Mouse (Mus musculus): ENCODE results near the gene Mrtfa.

Gene Mrtfa

DNA sequence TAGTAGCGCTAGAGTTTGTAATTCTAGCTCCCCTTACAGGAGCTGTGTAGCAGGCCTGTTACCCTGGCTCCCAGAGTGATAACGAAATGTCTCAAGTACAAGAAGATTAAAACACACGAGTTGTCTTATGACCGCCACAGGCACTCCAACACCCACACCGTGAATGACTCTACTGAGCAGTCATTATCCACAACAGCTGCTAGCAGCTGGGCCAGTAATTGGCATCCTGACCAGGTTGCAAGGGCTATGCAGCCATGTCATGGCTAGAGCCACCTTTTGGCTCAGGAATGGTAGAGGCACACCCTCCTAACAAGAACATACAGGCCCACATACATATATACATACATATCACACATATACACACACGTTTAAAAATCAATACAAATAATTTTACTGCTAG lies 70.4 kb downstream of the Mrtfa start:
- Histone ChIP-seq H3K36me3 (ENCODE audit: control insufficient read depth, insufficient read depth, low read length, poor library complexity, severe bottlenecking) (no peaks in the 10 kb centered on the region), H3K27me3 (ENCODE audit: control insufficient read depth, insufficient read depth, low read length, poor library complexity, severe bottlenecking) (no peaks in the 10 kb centered on the region)
- DNase-seq (ENCODE audit: low read depth, low spot score) = no peak

DNA sequence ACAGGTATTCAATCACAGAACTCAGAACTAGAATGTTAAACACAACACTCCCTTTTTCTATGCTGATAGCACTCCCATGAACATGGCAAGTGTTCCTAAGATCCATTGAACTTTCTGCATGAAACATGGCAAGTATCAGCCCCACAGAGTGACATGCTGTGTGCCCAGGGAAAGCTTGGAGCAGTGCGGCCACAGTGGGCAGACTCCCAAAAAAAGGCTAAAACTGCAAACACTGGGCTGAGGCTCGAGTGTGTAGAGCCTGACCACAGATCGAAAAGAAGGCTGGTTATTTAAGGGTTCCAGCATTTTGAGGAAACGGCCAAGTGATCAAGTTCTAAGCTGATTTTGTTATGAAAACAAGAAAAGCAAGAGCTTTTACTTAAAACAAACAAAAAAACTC lies 72.3 kb downstream of the Mrtfa start:
- no peak for DNase-seq (ENCODE audit: low read depth, low spot score)
- Histone ChIP-seq H3K36me3 (ENCODE audit: control insufficient read depth, insufficient read depth, low read length, poor library complexity, severe bottlenecking) (no peaks in the 10 kb centered on the region), H3K27me3 (ENCODE audit: control insufficient read depth, insufficient read depth, low read length, poor library complexity, severe bottlenecking) (no peaks in the 10 kb centered on the region)

- Histone ChIP-seq H3K27me3 (ENCODE audit: control insufficient read depth, insufficient read depth, low read length, poor library complexity, severe bottlenecking) (no peaks in the 10 kb centered on the region), H3K36me3 (ENCODE audit: control insufficient read depth, insufficient read depth, low read length, poor library complexity, severe bottlenecking) (no peaks in the 10 kb centered on the region)
- DNase-seq (ENCODE audit: low read depth, low spot score) = peak; percentile 71
These were observed 78.0 kb downstream of the Mrtfa start for GRCm38 (mm10) chr15:81112589-81112988.

DNA sequence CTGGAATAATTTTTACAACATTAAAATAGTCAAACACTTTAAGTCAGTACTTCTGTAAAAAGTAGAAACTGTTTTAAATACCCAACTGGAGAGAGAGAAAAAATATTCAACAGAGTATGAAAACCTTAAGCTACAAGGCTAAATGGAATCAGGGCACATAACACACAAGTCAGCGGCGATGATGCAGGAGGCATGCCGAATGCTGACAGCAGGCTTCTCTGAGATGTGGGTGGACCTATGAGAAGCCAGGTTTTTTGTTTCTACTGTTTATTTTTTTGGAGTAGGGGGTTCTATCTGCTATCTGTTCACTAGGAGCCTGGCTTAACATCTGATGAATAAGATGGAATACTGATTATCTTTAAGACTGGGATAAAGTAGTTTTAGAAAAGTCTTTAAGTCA lies 80.2 kb downstream of the Mrtfa start:
- no peak for DNase-seq (ENCODE audit: low read depth, low spot score)
- no peaks in the 10 kb centered on the region for H3K27me3 ChIP-seq (ENCODE audit: control insufficient read depth, insufficient read depth, low read length, poor library complexity, severe bottlenecking)
- H3K36me3 ChIP-seq (ENCODE audit: control insufficient read depth, insufficient read depth, low read length, poor library complexity, severe bottlenecking) = no peaks in the 10 kb centered on the region

- DNase-seq (ENCODE audit: low read depth, low spot score) = no peak
- Histone ChIP-seq H3K27me3 (ENCODE audit: control insufficient read depth, insufficient read depth, low read length, poor library complexity, severe bottlenecking) (no peaks in the 10 kb centered on the region), H3K36me3 (ENCODE audit: control insufficient read depth, insufficient read depth, low read length, poor library complexity, severe bottlenecking) (no peaks in the 10 kb centered on the region; the same call in 1 of the 2 replicates)
These were observed 84.6 kb downstream of the Mrtfa start for GRCm38 (mm10) chr15:81105962-81106361.

GRCm38 (mm10) chr15:81104585-81105259 lies 85.8 kb downstream of the Mrtfa start:
- no peaks in the 10 kb centered on the region for H3K27me3 ChIP-seq (ENCODE audit: control insufficient read depth, insufficient read depth, low read length, poor library complexity, severe bottlenecking)
- no peaks in the 10 kb centered on the region; the same call in 1 of the 2 replicates for H3K36me3 ChIP-seq (ENCODE audit: control insufficient read depth, insufficient read depth, low read length, poor library complexity, severe bottlenecking)
- DNase-seq (ENCODE audit: low read depth, low spot score) = peak; percentile 79

GRCm38 (mm10) chr15:81103500-81103899 lies 87.1 kb downstream of the Mrtfa start:
- no peak for DNase-seq (ENCODE audit: low read depth, low spot score)
- Histone ChIP-seq H3K27me3 (ENCODE audit: control insufficient read depth, insufficient read depth, low read length, poor library complexity, severe bottlenecking) (no peaks in the 10 kb centered on the region), H3K36me3 (ENCODE audit: control insufficient read depth, insufficient read depth, low read length, poor library complexity, severe bottlenecking) (no peaks in the 10 kb centered on the region; the same call in 1 of the 2 replicates)

DNA sequence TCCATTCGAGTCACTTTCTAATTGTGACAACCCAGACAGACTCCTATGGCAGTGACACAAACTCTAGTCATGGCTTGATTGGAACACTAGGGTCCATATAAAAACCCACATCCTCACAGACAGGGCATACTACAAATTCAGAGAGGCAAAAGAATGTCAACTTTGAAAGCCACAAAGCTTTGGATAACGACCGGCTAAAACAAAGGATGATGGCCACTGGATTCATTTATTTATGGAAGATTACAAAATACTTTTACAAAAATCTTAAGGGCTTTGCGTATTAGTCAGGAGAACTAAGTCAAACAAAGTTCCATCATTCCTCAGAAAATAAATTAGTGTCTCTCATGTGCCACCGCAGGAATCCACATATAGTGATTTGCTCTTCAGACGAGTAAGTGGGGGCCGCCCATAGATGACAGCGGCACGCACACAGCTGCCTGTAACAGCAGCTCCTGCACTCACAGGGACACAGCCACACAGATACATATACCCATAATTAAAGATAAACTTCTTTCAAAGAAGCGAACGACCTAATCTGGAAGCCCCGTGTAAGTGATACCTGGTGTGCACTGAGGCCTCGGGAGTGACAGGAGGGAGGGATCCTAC lies 88.2 kb downstream of the Mrtfa start:
- H3K36me3 ChIP-seq (ENCODE audit: control insufficient read depth, insufficient read depth, low read length, poor library complexity, severe bottlenecking) = no peaks in the 10 kb centered on the region; the same call in 1 of the 2 replicates
- no peak for DNase-seq (ENCODE audit: low read depth, low spot score)
- H3K27me3 ChIP-seq (ENCODE audit: control insufficient read depth, insufficient read depth, low read length, poor library complexity, severe bottlenecking) = no peaks in the 10 kb centered on the region

- Histone ChIP-seq H3K27me3 (ENCODE audit: control insufficient read depth, insufficient read depth, low read length, poor library complexity, severe bottlenecking) (no peaks in the 10 kb centered on the region), H3K36me3 (ENCODE audit: control insufficient read depth, insufficient read depth, low read length, poor library complexity, severe bottlenecking) (no peaks in the 10 kb centered on the region; the same call in 1 of the 2 replicates)
- peak; percentile 11 for DNase-seq (ENCODE audit: low read depth, low spot score)
These were observed 89.2 kb downstream of the Mrtfa start for GRCm38 (mm10) chr15:81101316-81101715.

GRCm38 (mm10) chr15:81099269-81099668 lies 91.3 kb downstream of the Mrtfa start:
- Histone ChIP-seq H3K36me3 (ENCODE audit: control insufficient read depth, insufficient read depth, low read length, poor library complexity, severe bottlenecking) (no peaks in the 10 kb centered on the region; the same call in 1 of the 2 replicates), H3K27me3 (ENCODE audit: control insufficient read depth, insufficient read depth, low read length, poor library complexity, severe bottlenecking) (no peaks in the 10 kb centered on the region)
- no peak for DNase-seq (ENCODE audit: low read depth, low spot score)

DNA sequence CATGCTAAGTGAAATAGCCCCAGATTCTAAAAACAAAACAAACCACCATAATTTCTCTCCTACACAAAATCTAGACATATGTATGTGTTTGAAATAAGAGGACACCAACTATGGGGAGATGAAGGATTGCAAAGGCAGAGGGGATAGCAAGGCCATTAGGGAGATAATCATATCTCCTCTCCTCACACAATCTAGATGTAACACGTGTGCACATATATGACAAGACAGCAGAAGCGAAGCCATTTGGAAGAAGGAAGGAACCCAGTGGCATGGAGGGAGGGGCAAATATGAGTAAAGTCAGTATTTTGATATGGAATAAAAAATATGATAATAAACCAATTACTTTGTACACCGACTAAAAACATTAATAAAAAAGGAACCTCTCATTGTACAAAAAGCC lies 91.9 kb downstream of the Mrtfa start:
- H3K36me3 ChIP-seq (ENCODE audit: control insufficient read depth, insufficient read depth, low read length, poor library complexity, severe bottlenecking) = no peaks in the 10 kb centered on the region; the same call in 1 of the 2 replicates
- DNase-seq (ENCODE audit: low read depth, low spot score) = no peak
- H3K27me3 ChIP-seq (ENCODE audit: control insufficient read depth, insufficient read depth, low read length, poor library complexity, severe bottlenecking) = no peaks in the 10 kb centered on the region

DNA sequence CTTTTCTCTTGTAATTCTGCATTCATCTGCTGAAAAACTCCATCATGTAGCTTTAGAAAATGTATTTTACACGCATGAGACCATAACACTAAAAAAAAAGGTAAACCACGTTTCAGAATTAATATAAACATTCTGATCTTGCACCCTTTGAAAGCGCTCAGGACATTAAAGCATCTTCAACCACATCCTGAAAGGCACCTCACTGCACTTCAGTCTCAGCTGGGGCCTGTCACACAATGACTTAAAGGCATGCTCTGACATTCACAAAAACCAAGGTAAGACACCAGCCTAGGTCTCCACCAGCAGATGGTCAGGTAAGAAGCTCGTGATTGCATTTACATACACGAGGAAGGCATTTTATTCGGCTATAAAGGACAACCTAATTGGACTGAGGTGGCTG lies 92.7 kb downstream of the Mrtfa start:
- Histone ChIP-seq H3K27me3 (ENCODE audit: control insufficient read depth, insufficient read depth, low read length, poor library complexity, severe bottlenecking) (no peaks in the 10 kb centered on the region), H3K36me3 (ENCODE audit: control insufficient read depth, insufficient read depth, low read length, poor library complexity, severe bottlenecking) (no peaks in the 10 kb centered on the region; the same call in 1 of the 2 replicates)
- no peak for DNase-seq (ENCODE audit: low read depth, low spot score)

DNA sequence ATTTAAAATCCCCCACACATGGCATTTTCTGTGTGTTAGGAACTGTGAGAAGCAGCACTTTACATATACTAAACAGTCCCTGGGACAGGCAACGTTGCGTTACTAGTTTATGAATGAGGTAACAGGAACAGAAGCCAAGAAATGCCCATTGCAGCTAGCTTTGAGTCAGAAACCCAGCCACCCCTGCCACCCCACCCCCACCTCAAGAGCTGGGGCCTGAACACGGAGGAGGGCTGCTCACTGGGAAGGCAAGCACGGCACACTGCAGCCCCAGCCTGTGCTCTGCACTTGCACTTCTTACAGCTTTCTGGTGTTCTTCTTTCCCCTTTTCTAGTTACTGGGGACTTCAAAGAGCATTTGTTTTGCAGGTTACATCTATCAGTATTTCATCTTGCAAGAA lies 93.1 kb downstream of the Mrtfa start:
- no peaks in the 10 kb centered on the region; the same call in 1 of the 2 replicates for H3K36me3 ChIP-seq (ENCODE audit: control insufficient read depth, insufficient read depth, low read length, poor library complexity, severe bottlenecking)
- no peaks in the 10 kb centered on the region for H3K27me3 ChIP-seq (ENCODE audit: control insufficient read depth, insufficient read depth, low read length, poor library complexity, severe bottlenecking)
- DNase-seq (ENCODE audit: low read depth, low spot score) = no peak

DNA sequence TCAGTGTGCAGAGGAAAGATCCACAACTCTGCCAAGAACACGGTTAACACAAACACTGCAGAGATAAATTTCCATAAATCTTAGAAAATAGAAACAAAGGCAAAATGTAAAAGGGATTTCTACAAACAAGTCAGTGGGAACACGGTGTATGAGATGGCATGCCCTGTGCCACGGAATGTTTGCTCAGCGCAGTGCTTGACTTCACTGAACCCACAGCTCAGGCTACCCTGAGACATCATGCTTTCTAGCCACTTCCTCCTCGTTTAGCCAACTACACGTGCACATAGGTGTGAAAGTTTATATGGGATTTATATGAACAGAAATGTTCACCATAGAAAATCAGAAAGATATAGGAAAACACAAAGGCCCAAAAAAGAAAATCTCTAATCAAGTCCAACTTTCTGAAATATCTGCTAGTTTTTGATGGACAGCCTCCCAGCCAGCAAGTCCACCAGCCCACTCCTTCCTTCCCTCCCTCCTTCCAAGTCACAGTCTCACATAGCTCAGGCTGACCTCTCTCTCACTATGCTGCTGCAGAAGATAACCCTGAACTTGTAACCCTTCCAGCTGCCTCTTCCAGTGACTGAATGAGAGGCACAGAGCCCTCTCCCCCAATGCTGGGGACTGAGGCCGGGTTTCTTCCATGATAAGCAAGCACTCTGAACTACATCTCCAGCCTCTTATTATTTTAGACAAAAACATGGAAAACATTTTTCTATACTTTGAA lies 94.1 kb downstream of the Mrtfa start:
- no peaks in the 10 kb centered on the region for H3K27me3 ChIP-seq (ENCODE audit: control insufficient read depth, insufficient read depth, low read length, poor library complexity, severe bottlenecking)
- no peak for DNase-seq (ENCODE audit: low read depth, low spot score)
- H3K36me3 ChIP-seq (ENCODE audit: control insufficient read depth, insufficient read depth, low read length, poor library complexity, severe bottlenecking) = no peaks in the 10 kb centered on the region

GRCm38 (mm10) chr15:81093032-81093431 lies 97.5 kb downstream of the Mrtfa start:
- Histone ChIP-seq H3K36me3 (ENCODE audit: control insufficient read depth, insufficient read depth, low read length, poor library complexity, severe bottlenecking) (no peaks in the 10 kb centered on the region), H3K27me3 (ENCODE audit: control insufficient read depth, insufficient read depth, low read length, poor library complexity, severe bottlenecking) (no peaks in the 10 kb centered on the region)
- DNase-seq (ENCODE audit: low read depth, low spot score) = no peak

Measured in splenic B cell, adult 2 months (primary cell).